Mouse (Mus musculus) kidney, adult 9 months (tissue): ENCODE measurements at regions not wholly inside any gene's neighbourhood (a gene's known extent, or its start where the extent isn't known, plus 50 kb on each side); places are given as distances from the start of the nearest gene placed in this dataset.

Experiments
- DNase-seq: peaks from one replicate; pipeline ENCODE4 v3.0.0; 2022

- no peak for DNase-seq
Measured at GRCm38 (mm10) chr7:71409903-71410302, 58.6 kb upstream of the Gm10295 start.

- peak; percentile 31 for DNase-seq
Measured at GRCm38 (mm10) chr7:71409061-71409460, 57.8 kb upstream of the Gm10295 start.

GRCm38 (mm10) chr7:71406283-71406682, 55.0 kb upstream of the Gm10295 start:
- DNase-seq = no peak
